Mouse (Mus musculus) thymus, postnatal 25 days (tissue): ENCODE data around the gene Clptm1l.

Experiments
- DNase-seq: peaks from one replicate; pipeline ENCODE4 v3.0.0; 2022

The Clptm1l gene

GRCm38 (mm10) chr13:73660163-73660695 lies 56.4 kb downstream of the Clptm1l start:
- no peak for DNase-seq
